Mouse (Mus musculus): ENCODE data around the gene Stn1. TPM values are rescaled to one million over a fixed set of nuclear protein-coding genes. Genes with fewer than 3 reads are reported as not detected.

The Stn1 gene
- 17.9 and 21.8 TPM in 2 replicates for polyA plus RNA-seq (2021; fragmentation: Nextera tagmentation)
- long read RNA-seq, experiment 1, transcript Stn1-201 (10 exons, 1,992 nt) = major isoform, 62 of 78 reads
- long read RNA-seq, experiment 1, partial matches to known transcripts = 2 of 78 reads
- long read RNA-seq, experiment 1, other reads (novel, unspliced or antisense) = 13 of 78 reads
- long read RNA-seq, experiment 2, transcript Stn1-201 (10 exons, 1,992 nt) = major isoform, 12 of 18 reads
- long read RNA-seq, experiment 2, partial matches to known transcripts = 3 of 18 reads
- long read RNA-seq, experiment 2, other reads (novel, unspliced or antisense) = 3 of 18 reads

DNA sequence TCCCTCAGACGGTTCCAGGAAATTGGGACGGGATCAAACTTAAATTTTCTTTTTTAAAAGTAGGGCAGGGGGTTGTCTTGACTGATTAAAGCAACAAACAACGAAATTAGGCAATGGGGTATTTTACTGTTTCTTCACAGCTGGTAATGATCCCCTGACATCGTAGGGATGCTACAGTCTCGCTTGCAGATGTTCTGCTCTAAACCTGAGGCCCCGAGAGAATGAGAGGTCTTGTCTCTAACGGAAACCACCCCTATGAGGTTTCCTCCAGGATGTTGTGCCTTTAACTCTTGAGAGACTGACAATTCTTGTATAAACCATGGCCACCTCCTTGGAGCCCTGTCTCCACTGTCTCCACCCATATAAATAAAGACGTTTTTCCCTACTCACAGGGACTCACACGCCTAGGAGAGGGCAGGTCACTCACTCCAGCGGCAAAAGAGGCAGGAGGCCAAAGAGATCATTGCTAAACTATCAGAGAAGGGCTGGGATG, at the start of gene Stn1:
Stn1 (minus strand) TSS at position 208 of the 493 bp plus-strand sequence.

DNA sequence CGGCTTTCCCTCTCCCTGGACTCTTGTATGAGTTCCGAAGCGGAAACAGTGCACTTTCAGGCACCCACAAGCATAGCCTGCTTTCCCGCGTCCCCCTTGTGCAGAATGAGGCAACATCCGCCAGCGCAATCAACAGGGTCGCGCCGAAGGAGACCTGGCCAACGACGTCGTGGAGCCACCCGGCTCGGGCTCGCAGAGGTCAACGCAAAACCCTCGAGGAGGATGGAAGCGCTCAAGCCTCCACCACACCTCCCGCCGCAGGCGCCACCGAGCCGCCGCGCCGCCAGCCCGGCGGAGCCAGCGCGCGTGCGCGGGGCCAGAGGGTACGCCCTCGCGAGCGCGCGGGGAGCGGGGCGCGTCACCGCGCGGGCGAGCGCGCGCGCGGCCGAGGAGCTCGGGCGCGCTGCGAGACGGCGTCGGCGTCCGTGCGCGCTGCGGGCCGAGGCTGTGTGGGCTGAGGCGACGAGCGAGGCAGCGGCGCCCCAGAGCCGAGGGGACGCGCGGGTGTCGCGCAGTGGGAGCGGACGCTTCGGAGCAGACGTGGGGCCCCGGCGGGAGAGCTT, 42.0 kb upstream of the Stn1 start, which contains the start of gene Slk:
Slk (plus strand) TSS at position 454 of the 563 bp plus-strand sequence.

DNA sequence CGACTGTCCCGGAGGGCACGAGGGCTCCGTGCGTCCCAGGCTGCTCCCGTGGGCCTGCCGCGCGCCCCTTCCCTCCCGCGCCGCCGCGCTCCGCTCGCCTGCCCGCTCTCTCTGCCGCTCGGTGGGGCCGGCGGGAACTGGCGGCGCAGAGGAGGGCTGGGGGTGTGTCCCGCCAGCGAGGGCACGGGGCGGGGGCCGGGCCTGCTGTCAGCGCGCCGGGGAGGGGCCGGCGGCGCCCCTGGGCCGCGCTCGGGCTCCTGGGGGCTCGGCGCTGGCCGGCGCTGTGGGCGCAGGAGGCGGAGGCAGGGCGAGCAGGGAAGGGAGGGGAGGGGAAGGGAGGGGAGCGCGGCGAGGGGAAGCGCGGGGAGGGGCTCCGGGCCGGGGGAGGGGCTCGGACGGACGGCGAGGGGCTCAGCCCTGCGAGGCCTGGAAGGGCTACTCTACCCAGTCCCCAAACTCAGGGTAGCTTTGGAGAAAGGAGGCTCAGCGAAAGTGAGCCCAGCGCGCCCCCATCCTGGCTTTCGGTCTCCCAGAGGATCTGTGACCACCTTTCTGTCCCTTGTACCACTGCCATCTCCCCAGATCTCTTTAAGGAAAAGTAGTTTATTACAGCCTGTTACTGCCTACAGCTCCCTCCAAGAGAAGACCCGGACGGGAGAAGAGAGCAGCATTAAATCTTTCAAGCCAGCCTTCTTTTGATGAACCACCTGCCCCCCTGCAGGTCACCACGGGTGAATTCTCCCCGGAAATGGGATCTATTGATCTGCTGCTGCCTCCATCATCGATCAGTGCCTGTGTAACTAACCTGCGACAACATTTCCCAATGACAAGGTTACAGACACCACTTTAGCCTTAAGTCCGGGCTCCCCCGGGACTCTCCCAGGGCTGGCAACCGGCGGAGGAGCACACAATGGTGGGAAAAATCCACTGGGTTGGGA, 72.7 kb downstream of the Stn1 start, which contains the start of gene Sh3pxd2a:
Sh3pxd2a (minus strand) TSS at position 98 of the 938 bp plus-strand sequence.

Other genes with a start within 250 kb of the Stn1 start
- gene Sh3pxd2a, start 73.1 kb downstream of the Stn1 start, polyA plus RNA-seq (2021; fragmentation: Nextera tagmentation) = 2.2 and 2.4 TPM in 2 replicates
- 3.8 and 4.6 TPM in 2 replicates for gene Slk, start 42.2 kb upstream of the Stn1 start, polyA plus RNA-seq (2021; fragmentation: Nextera tagmentation)
- 0.09 and 0.10 TPM in 2 replicates for gene Col17a1, start 154.6 kb upstream of the Stn1 start, polyA plus RNA-seq (2021; fragmentation: Nextera tagmentation)
- 150 and 151 TPM in 2 replicates for gene Sfr1, start 194.2 kb upstream of the Stn1 start, polyA plus RNA-seq (2021; fragmentation: Nextera tagmentation)

Measured in left cerebral cortex, adult 6 months (tissue).